Mouse (Mus musculus) ES-E14 (cell line): ENCODE data around the gene Klhdc8a. TPM values are rescaled to one million over a fixed set of nuclear protein-coding genes. Genes with fewer than 3 reads are reported as not detected.
A peak's percentile ranks its signal among the peaks of the same experiment; 100 is the strongest.
"Not testable (repeated sequence)": the region's sequence is repeated elsewhere in the genome, so short reads cannot be mapped to it uniquely, and the experiment has no call there.

Source experiments
- DNase-seq: peaks from one replicate; pipeline ENCODE4 v3.0.0-alpha.2; 2013; ENCODE audit warnings: low read depth, low spot score
- H3K27ac ChIP-seq: 2 replicates; pipeline ENCODE4 v1.5.1; 2012; ENCODE audit warnings: low read depth, mild to moderate bottlenecking, low read length, moderate library complexity, mixed read lengths; ENCODE audit not compliant: poor library complexity, insufficient read depth, severe bottlenecking
- H3K36me3 ChIP-seq: 2 replicates; pipeline ENCODE4 v1.6.1; 2012; ENCODE audit warnings: mild to moderate bottlenecking, low read length, moderate library complexity, mixed read lengths; ENCODE audit not compliant: control insufficient read depth, poor library complexity, insufficient read depth, severe bottlenecking
- H3K4me1 ChIP-seq, 2 experiments: fragments of 150-350 bp in 1 of 2; sonication (generic) in 1 of 2; 2 replicates each; pipeline ENCODE4 v1.6.1; 2012; ENCODE audit warnings: low read length in 2 of 2, mild to moderate bottlenecking in 1 of 2, mixed read lengths in 1 of 2; ENCODE audit not compliant: control insufficient read depth in 2 of 2, insufficient read depth in 2 of 2, poor library complexity in 1 of 2
- H3K4me3 ChIP-seq, 2 experiments: fragments of 150-350 bp in 1 of 2; sonication (generic) in 1 of 2; 2 replicates each; pipeline ENCODE4 v1.5.1; 2012; ENCODE audit warnings: low read length in 2 of 2, low read depth in 1 of 2, mild to moderate bottlenecking in 1 of 2, mixed read lengths in 1 of 2; ENCODE audit not compliant: insufficient read depth in 1 of 2, poor library complexity in 1 of 2, severe bottlenecking in 1 of 2
- H3K9ac ChIP-seq: 2 replicates; pipeline ENCODE4 v1.6.1; 2012; ENCODE audit warnings: low read depth, mild to moderate bottlenecking, low read length, mixed read lengths; ENCODE audit not compliant: poor library complexity, insufficient read depth, severe bottlenecking
- H3K9me3 ChIP-seq: fragments of 150-350 bp; sonication (generic); 2 replicates; pipeline ENCODE4 v1.6.1; 2012; ENCODE audit warnings: low read depth, mild to moderate bottlenecking, low read length; ENCODE audit not compliant: control insufficient read depth, insufficient read depth
- CHD2 ChIP-seq: IDR thresholded peaks from 2 replicates; pipeline ENCODE4 v1.6.1; 2014; ENCODE audit warnings: mild to moderate bottlenecking, low read depth, low read length, inconsistent platforms
- HCFC1 ChIP-seq: IDR thresholded peaks from 2 replicates; pipeline ENCODE4 v1.6.1; 2012; ENCODE audit warnings: low read length, inconsistent platforms, borderline replicate concordance; ENCODE audit not compliant: insufficient read depth
- MAFK ChIP-seq: IDR thresholded peaks from 2 replicates; pipeline ENCODE4 v1.6.1; 2014; ENCODE audit warnings: mild to moderate bottlenecking, low read depth, low read length, inconsistent platforms; ENCODE audit not compliant: insufficient read depth
- ZC3H11A ChIP-seq: IDR thresholded peaks from 2 replicates; pipeline ENCODE4 v1.6.1; 2012; ENCODE audit warnings: low read depth, mild to moderate bottlenecking, inconsistent platforms, low read length, borderline replicate concordance
- ZNF384 ChIP-seq: IDR thresholded peaks from 2 replicates; pipeline ENCODE4 v1.6.1; 2012; ENCODE audit warnings: low read depth, low read length, inconsistent platforms
- in situ Hi-C, 2 experiments: fragments of 600-800 bp; cut with MboI; formaldehyde crosslinking; loops; one replicate each; pipeline ENCODE4 v1.15.1; 2025; ENCODE audit warnings: low sequenced_read_pairs in 2 of 2, inconsistent platforms in 1 of 2; ENCODE audit not compliant: unreplicated experiment in 2 of 2
- total RNA-seq: library from RNA; depleted of rRNA; stranded (reverse); fragments of 300-350 nt; gene quantifications from 2 replicates; pipeline ENCODE4 v1.2.3, GENCODE M21; 2012

Gene Klhdc8a
- total RNA-seq, 1 experiment: 2.8 TPM

DNA sequence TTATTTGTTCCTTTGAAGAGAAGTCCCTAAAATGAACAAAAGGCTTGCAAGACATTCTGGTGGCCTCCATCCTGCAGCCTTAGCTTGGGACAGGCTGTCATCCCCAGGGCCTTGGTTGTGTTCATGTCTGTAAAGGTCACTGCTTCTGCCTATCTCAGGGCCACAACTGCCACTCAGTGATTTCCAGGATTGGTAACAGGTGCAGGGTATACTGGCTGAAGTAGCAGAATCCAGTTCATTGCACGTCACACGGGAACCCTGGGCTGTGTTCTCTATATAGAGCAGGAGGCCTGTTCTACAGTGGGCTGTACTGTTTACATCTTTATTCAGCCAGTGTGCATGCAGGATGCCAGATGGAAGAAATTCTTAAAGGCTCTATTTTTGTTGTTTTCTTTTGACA, 30.5 kb upstream of the Klhdc8a start:
- in situ Hi-C loops: no loop called here
- TF ChIP-seq HCFC1 (no peak), CHD2 (no peak), ZNF384 (no peak), MAFK (no peak), ZC3H11A (no peak)
- H3K4me1 ChIP-seq: peaks cover 20 to 43% of the 10 kb centered on the region in 2 experiments
- no peaks in the 10 kb centered on the region for H3K36me3 ChIP-seq
- peak overlapping the region; percentile 75; the same call in 1 of the 2 replicates for H3K27ac ChIP-seq
- H3K4me3 ChIP-seq: no peak overlapping the region
- H3K9ac ChIP-seq: no peak overlapping the region
- H3K9me3 ChIP-seq: no peaks in the 10 kb centered on the region
- DNase-seq: no peak

- H3K27ac ChIP-seq: peak overlapping the region; percentile 75; the same call in 1 of the 2 replicates
Observed at GRCm38 (mm10) chr1:132268418-132269060, 29.9 kb upstream of the Klhdc8a start.

DNA sequence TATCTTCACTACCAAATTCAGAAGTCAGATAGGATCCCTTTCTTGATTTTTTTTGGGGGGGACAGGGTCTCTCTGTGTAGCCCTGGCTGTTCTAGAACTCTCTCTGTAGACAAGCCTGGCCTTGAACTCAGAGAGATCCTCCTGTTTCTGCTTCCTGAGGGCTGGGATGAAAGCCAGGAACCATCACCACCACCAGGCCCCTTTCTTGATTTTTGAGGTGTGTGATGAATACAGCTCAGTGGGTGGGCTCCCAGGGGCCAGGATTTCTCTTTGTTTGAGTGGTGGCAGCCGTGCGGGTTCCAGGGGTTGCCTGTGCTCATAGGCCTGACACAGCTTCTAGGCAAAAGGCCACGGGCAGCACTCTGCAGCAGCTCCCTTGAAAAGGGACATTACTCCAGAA, 27.2 kb upstream of the Klhdc8a start:
- H3K36me3 ChIP-seq: no peaks in the 10 kb centered on the region
- H3K9ac ChIP-seq: no peak overlapping the region
- no peak for TF ChIP-seq HCFC1
- no peak for TF ChIP-seq MAFK
- H3K27ac ChIP-seq: no peak overlapping the region
- no peak for DNase-seq
- no peaks in the 10 kb centered on the region for H3K9me3 ChIP-seq
- peaks cover 11 to 33% of the 10 kb centered on the region in 2 experiments for H3K4me1 ChIP-seq
- in situ Hi-C loops: no loop called here
- H3K4me3 ChIP-seq: no peak overlapping the region

More at GRCm38 (mm10) chr1:132268418-132269060, 29.9 kb upstream of the Klhdc8a start:
- Histone ChIP-seq H3K36me3 (no peaks in the 10 kb centered on the region), H3K9me3 (no peaks in the 10 kb centered on the region), H3K4me1 (peaks cover 19 to 43% of the 10 kb centered on the region in 2 experiments), H3K9ac (no peak overlapping the region), H3K4me3 (no peak overlapping the region)
- in situ Hi-C loops: no loop called here
- TF ChIP-seq ZC3H11A (no peak), HCFC1 (no peak), MAFK (no peak), ZNF384 (no peak), CHD2 (no peak)
- DNase-seq: no peak

- H3K4me3 ChIP-seq: no peak overlapping the region
- H3K4me1 ChIP-seq: peaks cover 12 to 24% of the 10 kb centered on the region in 2 experiments
- no peak for DNase-seq
- no peaks in the 10 kb centered on the region for H3K9me3 ChIP-seq
- no peak overlapping the region for H3K9ac ChIP-seq
- TF ChIP-seq CHD2 (no peak), ZC3H11A (no peak), ZNF384 (no peak), MAFK (no peak), HCFC1 (no peak)
- H3K36me3 ChIP-seq: no peaks in the 10 kb centered on the region
- no peak overlapping the region for H3K27ac ChIP-seq
- in situ Hi-C loops: no loop called here
Observed at GRCm38 (mm10) chr1:132276694-132277093, 21.7 kb upstream of the Klhdc8a start.

- Histone ChIP-seq H3K9ac (no peak overlapping the region), H3K36me3 (no peaks in the 10 kb centered on the region), H3K4me3 (no peak overlapping the region), H3K27ac (no peak overlapping the region), H3K9me3 (no peaks in the 10 kb centered on the region), H3K4me1 (peaks cover 14 to 21% of the 10 kb centered on the region in 2 experiments)
- in situ Hi-C loops: no loop called here
- DNase-seq: no peak
- no peak for TF ChIP-seq ZNF384
- TF ChIP-seq HCFC1: no peak
Observed at GRCm38 (mm10) chr1:132277124-132277523, 21.3 kb upstream of the Klhdc8a start.

DNA sequence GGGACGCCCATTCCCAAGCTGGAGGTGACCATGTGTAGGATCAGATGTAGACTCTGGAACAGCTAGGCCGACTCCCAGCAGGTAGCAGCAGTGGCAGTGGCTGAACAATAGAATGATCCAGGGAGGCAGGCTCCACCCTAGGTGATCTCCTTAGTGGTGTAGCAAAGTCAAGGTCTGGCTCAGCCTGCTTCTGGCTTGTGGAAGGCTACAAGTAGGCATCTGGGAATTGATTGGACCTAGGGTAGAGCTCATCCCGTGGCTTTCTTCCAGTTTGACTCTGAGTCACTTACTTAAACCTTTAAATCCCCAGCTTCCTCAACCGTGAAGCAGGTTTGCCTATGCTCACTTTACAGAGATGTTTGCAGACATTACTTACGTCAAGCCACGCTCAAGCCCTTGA, 17.8 kb upstream of the Klhdc8a start:
- Histone ChIP-seq H3K27ac (peak overlapping the region; percentile 24; the same call in 1 of the 2 replicates), H3K4me1 (peaks cover 22 to 36% of the 10 kb centered on the region in 2 experiments)
- in situ Hi-C loops, H3K9ac ChIP-seq, H3K4me3 ChIP-seq, H3K9me3 ChIP-seq, H3K36me3 ChIP-seq, DNase-seq: not testable (repeated sequence)
